Mouse (Mus musculus) induced T-regulatory cell, adult 2 months (primary cell): ENCODE measurements around the gene Hist1h2ab.
"Not testable (repeated sequence)": the region's sequence is repeated elsewhere in the genome, so short reads cannot be mapped to it uniquely, and the experiment has no call there.

ENCODE experiments used
- DNase-seq: peaks from one replicate; pipeline ENCODE4 v3.0.0-alpha.2; 2012; ENCODE audit warnings: low read depth

Gene Hist1h2ab

GRCm38 (mm10) chr13:23750839-23751477 lies at the start of gene Hist1h2ab:
Gene Hist1h2ab (plus strand): TSS chr13:23751126.
- DNase-seq: peak; percentile 87

DNA sequence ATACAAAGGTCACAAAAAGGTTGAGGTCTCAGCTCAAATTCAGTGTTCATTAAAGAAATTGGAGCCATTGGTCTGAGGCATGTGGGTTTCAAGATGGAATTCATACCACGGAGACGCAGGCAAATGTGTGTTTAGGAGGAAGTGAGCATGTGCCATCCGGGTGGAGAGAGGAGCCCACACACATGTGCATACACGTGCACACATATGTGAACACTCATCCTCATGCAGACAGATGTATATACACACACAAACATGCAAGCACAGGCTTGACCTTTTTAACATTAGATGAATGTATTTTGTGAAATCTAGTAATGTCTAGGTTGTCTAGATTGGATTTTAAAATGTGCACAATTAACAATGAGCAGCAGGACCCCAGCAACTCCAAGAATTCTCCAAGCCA lies 48.7 kb upstream of the Hist1h2ab start:
- DNase-seq: no peak

DNA sequence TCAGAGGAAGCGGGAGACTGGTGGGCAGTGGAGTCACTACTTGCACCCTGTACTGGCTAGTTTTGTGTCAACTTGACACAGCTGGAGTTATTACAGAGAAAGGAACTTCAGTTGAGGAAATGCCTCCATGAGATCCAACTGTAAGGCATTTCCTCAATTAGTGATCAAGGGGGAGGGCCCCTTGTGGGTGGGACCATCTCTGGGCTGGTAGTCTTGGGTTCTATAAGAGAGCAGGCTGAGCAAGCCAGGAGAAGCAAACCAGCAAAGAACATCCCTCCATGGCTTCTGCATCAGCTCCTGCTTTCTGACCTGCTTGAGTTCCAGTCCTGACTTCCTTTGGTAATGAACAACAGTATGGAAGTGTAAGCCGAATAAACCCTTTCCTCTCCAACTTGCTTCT lies 48.1 kb upstream of the Hist1h2ab start:
- not testable (repeated sequence) for DNase-seq

- DNase-seq: no peak
Measured at GRCm38 (mm10) chr13:23705751-23706356, 45.1 kb upstream of the Hist1h2ab start.

DNA sequence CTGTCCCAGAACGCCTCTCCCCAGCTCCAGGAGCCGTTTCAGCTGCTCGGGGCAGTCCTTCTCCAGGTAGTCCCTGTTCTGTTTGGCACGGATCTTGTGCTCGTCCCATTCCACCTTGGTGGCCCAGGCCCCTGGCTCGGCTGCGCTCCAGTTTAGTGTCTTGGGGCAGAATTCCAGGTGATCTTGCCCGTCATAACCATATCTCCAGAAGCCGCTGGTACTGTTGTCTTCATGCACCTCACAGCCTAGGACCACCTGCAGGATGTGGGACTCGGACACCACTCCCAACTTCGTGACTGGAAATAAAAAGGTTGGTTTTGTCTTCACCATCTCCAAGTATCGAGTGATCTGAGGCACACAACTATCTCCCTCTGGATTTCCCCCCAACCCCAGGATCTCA lies 44.2 kb upstream of the Hist1h2ab start:
- no peak for DNase-seq

- DNase-seq: no peak
Measured at GRCm38 (mm10) chr13:23708041-23708440, 42.9 kb upstream of the Hist1h2ab start.

DNA sequence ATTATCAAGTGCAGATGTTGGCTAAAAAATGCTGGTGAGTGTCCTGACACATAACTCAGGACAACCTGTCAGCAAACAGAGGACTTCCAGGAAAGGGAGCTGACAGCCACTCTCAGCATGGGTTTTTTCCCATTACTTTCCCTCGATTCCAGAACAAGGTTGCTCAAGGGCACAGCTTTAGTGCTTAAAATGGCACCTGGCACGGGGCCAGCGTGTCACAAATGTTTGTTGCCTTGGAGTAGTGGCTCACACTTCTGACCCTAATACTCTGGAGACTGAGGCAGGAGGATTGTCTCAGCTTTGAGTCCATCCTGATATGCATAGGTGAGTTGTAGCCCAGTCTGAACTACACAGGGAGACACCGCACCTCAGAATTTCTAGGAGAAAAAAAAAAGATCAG lies 42.3 kb upstream of the Hist1h2ab start:
- DNase-seq: no peak

GRCm38 (mm10) chr13:23709714-23710373 lies 41.1 kb upstream of the Hist1h2ab start:
- no peak for DNase-seq

GRCm38 (mm10) chr13:23710374-23711089 lies 40.4 kb upstream of the Hist1h2ab start, which contains the start of gene Hfe:
Gene Hfe (minus strand): TSS chr13:23710854.
- DNase-seq: peak; percentile 83

DNA sequence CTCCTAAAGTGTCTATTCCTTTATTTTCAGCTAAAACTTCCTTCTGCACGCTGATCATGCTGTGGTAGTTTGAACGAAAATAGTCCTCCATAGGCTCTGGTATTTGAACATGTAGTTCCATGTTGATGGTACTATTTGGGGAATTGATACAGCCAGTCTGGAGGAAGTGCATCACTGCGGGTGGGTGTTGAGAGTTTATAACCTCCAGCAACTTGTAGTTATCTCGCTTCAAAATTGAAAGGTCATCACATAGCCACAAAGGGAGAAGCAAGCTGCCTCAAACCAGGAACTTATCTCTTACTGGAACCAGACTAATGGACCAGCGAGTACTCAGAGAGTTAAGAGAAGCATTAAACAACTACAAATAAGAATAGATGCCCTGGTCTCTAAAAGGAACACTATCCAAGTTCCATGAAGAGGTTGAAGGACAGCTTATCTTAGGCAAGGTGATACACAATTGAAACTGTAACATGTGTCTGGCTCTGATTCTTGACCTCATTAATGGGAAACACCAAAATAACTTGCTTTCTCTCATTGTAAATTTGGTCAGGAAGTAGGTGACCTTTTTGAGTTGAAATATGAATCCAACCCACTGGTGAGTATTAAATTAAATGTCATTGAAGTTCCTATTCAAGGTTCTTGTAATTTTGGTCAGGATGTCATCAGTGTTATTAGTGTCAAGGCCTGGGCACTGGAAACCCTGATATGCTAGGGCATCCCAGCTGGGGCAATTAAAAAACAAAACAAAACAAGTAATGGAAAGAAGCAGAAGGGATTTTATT lies 34.5 kb upstream of the Hist1h2ab start:
- DNase-seq: no peak

GRCm38 (mm10) chr13:23717176-23717575 lies 33.8 kb upstream of the Hist1h2ab start:
- no peak for DNase-seq

DNA sequence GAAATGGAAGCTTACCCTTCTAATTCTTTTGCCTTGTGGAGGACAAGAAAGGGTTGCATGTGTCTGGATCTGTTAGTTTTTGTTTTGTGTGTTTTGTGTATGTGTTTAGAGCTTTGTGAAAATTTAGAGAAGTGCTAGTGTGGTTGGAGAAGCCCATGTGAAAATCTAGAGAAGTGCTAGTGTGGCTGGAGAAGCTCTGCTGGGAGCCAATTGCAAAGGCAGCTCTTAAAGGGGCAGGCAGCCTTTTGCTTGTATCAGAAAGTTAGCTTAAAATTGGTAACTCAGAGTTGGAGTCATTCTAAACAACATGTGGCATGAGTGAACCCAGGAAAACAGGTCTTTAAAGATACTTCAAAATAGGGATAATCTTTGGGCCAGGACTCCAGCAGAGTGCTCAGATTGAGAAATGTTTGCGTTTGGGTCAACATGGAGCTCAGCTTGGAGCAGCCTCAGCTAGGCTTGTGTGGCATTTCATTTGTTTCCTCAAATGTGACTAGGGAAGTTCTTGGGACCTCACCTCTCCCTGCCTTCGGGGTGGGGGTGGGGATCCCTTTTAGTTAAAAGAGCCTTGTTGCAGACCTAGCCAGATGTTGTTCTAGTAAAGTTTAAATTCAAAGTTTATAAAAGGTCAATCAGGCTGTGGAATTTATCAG lies 33.2 kb upstream of the Hist1h2ab start:
- not testable (repeated sequence) for DNase-seq

GRCm38 (mm10) chr13:23724239-23724638 lies 26.7 kb upstream of the Hist1h2ab start:
- no peak for DNase-seq

DNA sequence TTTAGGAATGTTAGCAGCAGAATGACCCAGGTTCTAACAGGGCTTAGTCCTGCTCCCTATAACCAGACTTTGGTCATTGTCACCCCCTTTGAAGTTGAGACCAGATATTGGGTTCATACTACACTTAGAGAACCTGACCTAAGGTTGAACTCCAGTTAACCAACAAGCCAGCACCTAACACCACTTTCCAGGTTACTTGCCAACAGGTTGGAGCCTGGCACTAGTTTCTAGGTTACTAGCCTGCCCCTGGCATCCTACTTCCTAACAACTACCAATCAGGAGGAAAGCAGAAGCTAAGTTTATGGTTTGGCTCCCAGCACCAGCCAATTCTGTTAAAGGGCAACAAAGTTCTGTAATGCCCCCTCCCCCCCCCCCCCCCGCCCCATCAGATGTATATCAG lies 25.7 kb upstream of the Hist1h2ab start:
- DNase-seq: no peak

DNA sequence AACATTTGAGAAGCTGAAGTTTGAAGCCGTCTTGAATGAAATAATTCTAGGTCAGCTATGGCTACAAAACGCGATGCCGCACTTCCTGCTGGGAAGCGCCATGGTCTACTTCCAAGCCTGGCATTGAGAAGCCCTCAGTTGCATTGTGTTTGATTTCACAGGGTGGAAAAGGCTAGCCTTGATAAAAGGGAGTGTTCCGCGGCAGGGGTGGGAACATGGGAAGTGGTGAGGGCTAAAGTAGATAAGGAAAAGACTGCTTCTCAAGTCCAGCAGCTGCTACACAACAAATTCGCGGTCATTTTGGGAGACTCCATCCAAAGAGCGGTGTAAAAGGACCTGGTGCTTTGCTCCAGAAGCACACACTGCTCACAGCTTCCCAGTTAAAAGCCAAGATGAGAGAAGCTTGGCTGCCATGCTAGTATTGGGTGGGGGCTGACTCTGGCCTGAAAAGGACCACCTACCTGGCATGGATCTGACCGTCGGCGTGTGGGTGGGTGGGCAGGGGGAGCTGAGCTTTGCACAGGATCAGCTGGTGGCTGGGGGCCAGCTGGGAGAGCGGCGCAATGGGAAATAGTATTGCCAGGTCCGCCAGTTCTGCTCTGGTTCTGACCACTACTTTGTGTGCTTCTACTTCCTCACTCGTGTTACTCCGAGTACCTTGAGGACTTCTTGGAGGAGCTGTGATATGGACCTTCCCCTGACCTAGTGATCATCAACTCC lies 22.3 kb upstream of the Hist1h2ab start:
- no peak for DNase-seq

DNA sequence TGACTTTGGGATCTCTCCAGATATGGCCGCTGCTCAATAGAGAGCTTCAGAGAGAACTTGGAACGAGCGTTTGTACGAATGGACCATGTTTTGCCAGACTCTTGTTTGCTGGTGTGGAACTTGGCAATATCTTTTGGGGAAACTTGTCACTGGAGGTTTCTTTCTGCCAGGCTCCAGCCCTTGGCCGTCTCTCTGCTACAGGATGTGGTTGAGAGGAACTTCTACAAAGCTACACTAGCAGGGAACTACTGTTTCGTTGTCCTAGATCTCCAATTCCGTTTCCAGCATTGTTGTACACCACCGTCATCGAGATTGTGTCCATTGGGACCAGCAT lies 21.8 kb upstream of the Hist1h2ab start:
- DNase-seq: no peak

DNA sequence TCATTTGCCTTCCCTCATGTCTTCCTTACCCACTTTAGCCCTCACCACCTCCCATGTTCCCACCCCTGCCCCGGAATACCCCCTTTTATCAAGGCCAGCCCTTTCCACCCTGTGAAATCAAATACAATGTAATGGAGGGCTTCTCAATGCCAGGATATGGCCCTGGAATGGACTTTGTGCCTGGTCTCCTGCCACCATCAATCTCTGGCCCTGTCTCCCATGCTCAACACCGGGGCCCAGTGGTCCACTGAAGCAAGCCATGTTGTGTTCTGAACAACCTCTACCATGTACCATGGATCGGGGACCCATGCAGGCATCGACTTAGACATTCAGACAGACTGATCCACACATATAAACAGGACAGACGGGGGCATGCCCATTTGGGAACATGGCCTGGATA lies 21.2 kb upstream of the Hist1h2ab start:
- DNase-seq: no peak

DNA sequence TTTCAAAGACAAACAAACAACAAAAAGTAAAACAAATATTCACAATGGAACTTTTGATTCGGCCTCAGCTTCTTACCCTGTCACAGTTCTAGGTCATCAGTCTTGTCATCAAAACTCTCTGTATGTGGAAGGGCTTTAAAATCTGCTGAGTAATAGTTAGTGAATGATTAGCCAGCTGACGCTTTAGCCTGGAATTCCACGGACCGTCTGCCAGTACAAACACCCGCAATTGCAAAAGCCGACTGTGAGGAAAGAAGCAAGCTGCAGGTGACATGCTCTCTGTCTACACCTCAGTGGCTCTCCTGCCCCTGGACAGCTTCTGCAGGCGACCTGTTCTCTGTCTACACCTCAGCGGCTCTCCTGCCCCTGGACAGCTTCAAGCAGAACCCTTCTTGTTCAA lies 20.4 kb upstream of the Hist1h2ab start:
- DNase-seq: peak; percentile 0

GRCm38 (mm10) chr13:23732156-23732804 lies 18.6 kb upstream of the Hist1h2ab start:
- peak; percentile 74 for DNase-seq

- peak; percentile 13 for DNase-seq
Measured at GRCm38 (mm10) chr13:23737091-23737490, 13.8 kb upstream of the Hist1h2ab start.
